Mouse (Mus musculus): Measurements from ENCODE around the gene Tbc1d20. TPM values are rescaled to one million over a fixed set of nuclear protein-coding genes. Genes with fewer than 3 reads are reported as not detected.
A peak's percentile ranks its signal among the peaks of the same experiment; 100 is the strongest.

Tbc1d20 gene
- total and polyA plus RNA-seq, 3 experiments = 14.3 to 22.5 (median 17.0) TPM

GRCm38 (mm10) chr2:152323971-152324370, 30.3 kb downstream of the Tbc1d20 start:
- Histone ChIP-seq H3K36me3 (replicated peaks in 1 of 2; ENCODE audit: control insufficient read depth in 1 of 2, insufficient read depth in 1 of 2, low read length in 1 of 2) (peaks cover 84 to 98% of the 10 kb centered on the region in 2 experiments), H3K79me2 (replicated peaks; ENCODE audit: control insufficient read depth, extremely low read depth, insufficient read depth, poor library complexity, severe bottlenecking) (no peaks in the 10 kb centered on the region), H3K4me2 (ENCODE audit: insufficient read depth, low read depth, poor library complexity, severe bottlenecking) (no peak overlapping the region), H3K9me3 (replicated peaks; ENCODE audit: low read length) (no peaks in the 10 kb centered on the region), H3K9ac (ENCODE audit: insufficient read depth, low read depth) (no peak overlapping the region), H3K27me3 (replicated peaks) (no peaks in the 10 kb centered on the region), H3K4me1 (ENCODE audit: control insufficient read depth in 1 of 2, insufficient read depth in 2 of 2) (peaks cover 0 to 17% of the 10 kb centered on the region in 2 experiments; a peak in 2 of 4 replicates), H3K27ac (ENCODE audit: insufficient read depth, low read depth) (no peak overlapping the region), H3K4me3 (replicated peaks in 1 of 3; ENCODE audit: low read depth in 2 of 3, low read length in 2 of 3, poor library complexity in 1 of 3) (no peak overlapping the region)
- TF ChIP-seq MEF2A (IDR thresholded peaks at IDR 0.05; ENCODE audit: borderline replicate concordance, low read depth, low read length) = no peak
- in situ Hi-C loops (cut with MboI; ENCODE audit: low pct_ligation_motif_present, low pct_unique_long_range_greater_than_20kb, low sequenced_read_pairs) = no loop called here
- dilution Hi-C loops (cut with MboI; ENCODE audit: extremely low pct_ligation_motif_present, extremely low pct_unique_long_range_greater_than_20kb, low sequenced_read_pairs) = no loop called here
- no peak for DNase-seq (ENCODE audit: extremely low read depth)

GRCm38 (mm10) chr2:152324842-152325241, 31.2 kb downstream of the Tbc1d20 start:
- Histone ChIP-seq H3K4me2 (ENCODE audit: insufficient read depth, low read depth, poor library complexity, severe bottlenecking) (no peak overlapping the region), H3K9me3 (replicated peaks; ENCODE audit: low read length) (no peaks in the 10 kb centered on the region), H3K9ac (ENCODE audit: insufficient read depth, low read depth) (no peak overlapping the region), H3K36me3 (replicated peaks in 1 of 2; ENCODE audit: control insufficient read depth in 1 of 2, insufficient read depth in 1 of 2, low read length in 1 of 2) (peaks cover 81 to 98% of the 10 kb centered on the region in 2 experiments), H3K79me2 (replicated peaks; ENCODE audit: control insufficient read depth, extremely low read depth, insufficient read depth, poor library complexity, severe bottlenecking) (peaks cover 9% of the 10 kb centered on the region), H3K4me3 (replicated peaks in 1 of 3; ENCODE audit: low read depth in 2 of 3, low read length in 2 of 3, poor library complexity in 1 of 3) (no peak overlapping the region), H3K4me1 (ENCODE audit: control insufficient read depth in 1 of 2, insufficient read depth in 2 of 2) (peaks cover 0 to 25% of the 10 kb centered on the region in 2 experiments; a peak in 3 of 4 replicates), H3K27ac (ENCODE audit: insufficient read depth, low read depth) (no peak overlapping the region), H3K27me3 (replicated peaks) (no peaks in the 10 kb centered on the region)
- dilution Hi-C loops (cut with MboI; ENCODE audit: extremely low pct_ligation_motif_present, extremely low pct_unique_long_range_greater_than_20kb, low sequenced_read_pairs) = no loop called here
- DNase-seq (ENCODE audit: extremely low read depth) = no peak
- TF ChIP-seq RAD21 (IDR thresholded peaks at IDR 0.05; ENCODE audit: low read depth, low read length) (no peak), MXI1 (IDR thresholded peaks at IDR 0.05; ENCODE audit: low read depth, low read length) (no peak), KAT2A (IDR thresholded peaks at IDR 0.05; ENCODE audit: insufficient replicate concordance, low read length) (no peak), CHD2 (IDR thresholded peaks at IDR 0.05; ENCODE audit: low read length) (no peak)
- in situ Hi-C loops (cut with MboI; ENCODE audit: low pct_ligation_motif_present, low pct_unique_long_range_greater_than_20kb, low sequenced_read_pairs) = loop anchor here (5.0 kb wide), 1 partner anchor 33 kb away; the partner anchor contains the start of gene Tbc1d20

GRCm38 (mm10) chr2:152326157-152326556, 32.5 kb downstream of the Tbc1d20 start:
- dilution Hi-C loops (cut with MboI; ENCODE audit: extremely low pct_ligation_motif_present, extremely low pct_unique_long_range_greater_than_20kb, low sequenced_read_pairs) = no loop called here
- no peaks in the 10 kb centered on the region for H3K9me3 ChIP-seq (replicated peaks; ENCODE audit: low read length)
- H3K79me2 ChIP-seq (replicated peaks; ENCODE audit: control insufficient read depth, extremely low read depth, insufficient read depth, poor library complexity, severe bottlenecking) = peaks cover 22% of the 10 kb centered on the region
- in situ Hi-C loops (cut with MboI; ENCODE audit: low pct_ligation_motif_present, low pct_unique_long_range_greater_than_20kb, low sequenced_read_pairs) = loop anchor here (5.0 kb wide), 1 partner anchor 34 kb away; the partner anchor contains the start of gene Tbc1d20
- H3K36me3 ChIP-seq (replicated peaks in 1 of 2; ENCODE audit: control insufficient read depth in 1 of 2, insufficient read depth in 1 of 2, low read length in 1 of 2) = peaks cover 73 to 96% of the 10 kb centered on the region in 2 experiments
- no peak overlapping the region for H3K4me2 ChIP-seq (ENCODE audit: insufficient read depth, low read depth, poor library complexity, severe bottlenecking)
- TF ChIP-seq JUN (IDR thresholded peaks at IDR 0.05; ENCODE audit: insufficient read depth, low read depth, low read length) = no peak
- TF ChIP-seq E2F4 (IDR thresholded peaks at IDR 0.05; ENCODE audit: insufficient replicate concordance, low read depth, low read length) = no peak
- no peak for TF ChIP-seq CTCF (conservative IDR thresholded peaks at IDR 0.05 in 1 of 2, IDR thresholded peaks at IDR 0.05 in 1 of 2; ENCODE audit: low read depth in 2 of 2, low read length in 2 of 2)
- TF ChIP-seq ELF1 (IDR thresholded peaks at IDR 0.05; ENCODE audit: low read depth, low read length) = no peak
- no peak for TF ChIP-seq TBP (conservative IDR thresholded peaks at IDR 0.05; ENCODE audit: low read depth, low read length)
- TF ChIP-seq POLR2A (IDR thresholded peaks at IDR 0.05; ENCODE audit: low read depth, low read length) = no peak
- no peak for TF ChIP-seq RCOR1 (conservative IDR thresholded peaks at IDR 0.05; ENCODE audit: low read depth, low read length)
- TF ChIP-seq USF1 (IDR thresholded peaks at IDR 0.05; ENCODE audit: low read depth, low read length) = no peak
- no peak for TF ChIP-seq ZKSCAN1 (IDR thresholded peaks at IDR 0.05; ENCODE audit: borderline replicate concordance, low read depth, low read length)
- no peak for TF ChIP-seq TCF12 (IDR thresholded peaks at IDR 0.05; ENCODE audit: low read depth, low read length)
- no peak for TF ChIP-seq MAFK (IDR thresholded peaks at IDR 0.05; ENCODE audit: insufficient replicate concordance, low read length)
- TF ChIP-seq MXI1 (IDR thresholded peaks at IDR 0.05; ENCODE audit: low read depth, low read length) = no peak
- no peak for TF ChIP-seq JUND (conservative IDR thresholded peaks at IDR 0.05; ENCODE audit: low read depth, low read length)
- H3K4me3 ChIP-seq (replicated peaks in 1 of 3; ENCODE audit: low read depth in 2 of 3, low read length in 2 of 3, poor library complexity in 1 of 3) = peak overlapping the region in 1 of 3 experiments; percentile 5
- H3K4me1 ChIP-seq (ENCODE audit: control insufficient read depth in 1 of 2, insufficient read depth in 2 of 2) = peaks cover 3 to 38% of the 10 kb centered on the region in 2 experiments
- H3K9ac ChIP-seq (ENCODE audit: insufficient read depth, low read depth) = no peak overlapping the region
- DNase-seq (ENCODE audit: extremely low read depth) = no peak
- no peaks in the 10 kb centered on the region for H3K27me3 ChIP-seq (replicated peaks)
- no peak overlapping the region for H3K27ac ChIP-seq (ENCODE audit: insufficient read depth, low read depth)

All from CH12.LX (cell line).